Mouse (Mus musculus) R1 (cell line): ENCODE results near the gene Mfsd4a.
A peak's percentile ranks its signal among the peaks of the same experiment; 100 is the strongest.

Experiments
- DNase-seq: peaks from one replicate; pipeline ENCODE4 v3.0.0-alpha.2; 2018; ENCODE audit warnings: low read depth, low spot score

Gene Mfsd4a

DNA sequence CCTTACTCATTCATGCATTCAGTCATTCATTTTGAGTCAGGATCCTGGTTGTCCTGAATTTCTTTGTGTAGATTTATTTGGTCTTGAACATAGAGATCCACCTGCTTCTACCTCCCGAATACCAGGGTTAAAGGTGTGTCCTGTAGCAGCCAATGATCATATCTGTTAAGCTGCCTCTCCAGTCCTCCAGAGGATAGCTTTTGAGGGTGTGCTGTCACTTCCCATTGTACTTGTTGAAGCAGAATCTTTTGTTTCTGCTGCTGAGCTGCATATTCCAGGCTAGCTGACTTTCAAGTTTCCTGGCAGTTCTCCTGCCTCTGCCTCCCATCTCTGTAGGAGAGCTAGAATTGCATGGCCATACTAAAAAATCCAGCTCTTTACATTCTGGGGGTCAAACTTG, 51.2 kb downstream of the Mfsd4a start:
- peak; percentile 79 for DNase-seq

DNA sequence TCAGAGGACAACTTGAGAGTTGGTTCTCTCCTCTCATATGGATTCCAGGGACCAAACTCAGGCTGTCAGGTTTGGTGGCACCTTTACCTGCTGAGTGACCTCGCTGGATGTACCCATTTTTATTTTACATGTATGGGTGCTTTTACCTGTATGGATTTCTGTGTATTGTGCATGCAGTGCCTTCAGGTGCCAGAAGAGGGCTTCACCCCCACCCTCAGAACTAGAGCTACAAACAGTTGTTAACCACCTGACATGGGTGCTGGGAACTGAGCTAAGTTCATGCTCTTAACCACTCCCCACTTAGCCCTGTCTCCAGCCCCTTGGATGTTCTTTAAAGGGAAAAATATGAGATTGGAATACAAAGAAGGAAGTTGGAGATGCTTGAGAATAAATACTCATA, 53.1 kb downstream of the Mfsd4a start:
- peak; percentile 68 for DNase-seq

DNA sequence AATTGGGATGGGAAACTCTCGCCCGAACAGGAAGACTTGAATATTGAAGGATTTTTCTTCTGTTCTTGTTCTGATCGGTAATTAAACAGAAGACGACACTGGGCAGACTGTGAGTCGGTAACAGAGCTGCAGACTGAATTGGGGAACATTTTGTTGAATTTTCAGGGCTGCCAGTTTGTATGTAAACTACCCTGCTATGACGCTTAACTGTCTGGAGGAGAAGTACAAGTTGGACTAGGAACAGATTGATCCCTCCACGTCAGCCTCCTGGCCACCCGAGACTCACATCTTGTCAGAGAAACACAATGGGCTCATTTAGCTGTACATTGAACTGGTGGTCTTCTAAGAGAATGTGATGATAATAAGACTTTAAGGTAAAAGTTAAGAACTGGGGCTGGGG, 55.0 kb downstream of the Mfsd4a start:
- no peak for DNase-seq

DNA sequence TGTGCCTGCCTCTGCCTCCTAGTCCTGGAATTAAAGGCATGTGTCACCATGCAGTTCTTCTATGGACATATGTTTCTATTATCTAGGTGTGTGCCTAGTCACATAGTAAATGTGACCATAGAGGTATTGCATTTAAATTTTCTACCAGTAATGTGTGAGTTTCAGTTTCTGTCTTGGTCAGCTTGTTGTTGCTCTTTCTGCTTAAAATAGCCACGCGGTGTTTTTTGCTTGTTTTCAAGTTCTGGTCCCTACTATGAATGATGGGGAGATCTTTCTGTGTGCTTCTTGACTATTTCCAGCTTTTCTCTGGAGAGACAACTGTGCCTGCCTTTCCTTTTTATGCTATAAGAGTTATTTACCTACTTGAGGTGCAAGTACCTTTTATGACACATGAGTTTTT, 56.1 kb downstream of the Mfsd4a start:
- DNase-seq, result no peak

DNA sequence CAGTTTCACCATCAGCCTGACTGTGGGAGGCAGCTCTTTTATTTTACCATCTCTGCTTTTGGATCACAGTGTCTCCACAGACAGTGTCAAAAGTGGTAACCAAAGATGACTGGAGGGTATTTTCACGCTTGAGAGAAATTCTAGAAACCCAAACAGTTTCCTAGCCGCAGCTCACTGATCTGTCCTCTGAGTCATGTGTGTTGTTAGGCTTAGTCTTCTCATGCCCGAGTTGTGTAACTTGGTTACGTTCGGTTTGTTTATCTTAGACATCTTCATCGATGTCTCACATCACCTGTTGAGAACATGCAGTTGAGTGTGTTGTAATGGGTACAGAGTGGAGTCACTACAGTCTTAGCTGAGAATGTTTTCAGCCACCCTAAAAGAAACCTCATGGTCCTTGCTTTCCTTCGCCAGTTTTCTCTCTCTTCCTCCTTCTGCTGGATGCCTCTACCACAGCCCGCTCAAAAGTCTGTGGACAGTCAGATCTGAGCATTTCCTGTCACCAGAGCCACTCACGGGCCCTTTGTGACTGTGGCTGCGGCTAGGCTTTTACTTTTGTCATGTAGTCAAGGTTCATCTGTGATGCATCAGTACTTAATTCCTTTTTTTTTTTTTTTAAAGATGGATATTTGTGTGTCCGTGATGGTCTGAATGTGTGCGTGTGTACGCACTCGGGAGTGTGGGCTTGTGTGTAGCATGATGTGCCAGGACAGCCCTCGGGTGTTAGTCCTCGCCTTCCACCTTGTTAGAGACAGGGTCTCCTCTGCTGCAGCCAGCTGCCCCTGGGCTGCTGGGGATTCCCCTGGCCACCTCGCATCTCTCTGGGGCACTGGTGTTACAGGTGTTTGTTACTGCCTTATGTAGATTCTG, 57.0 kb downstream of the Mfsd4a start:
- no peak for DNase-seq

DNA sequence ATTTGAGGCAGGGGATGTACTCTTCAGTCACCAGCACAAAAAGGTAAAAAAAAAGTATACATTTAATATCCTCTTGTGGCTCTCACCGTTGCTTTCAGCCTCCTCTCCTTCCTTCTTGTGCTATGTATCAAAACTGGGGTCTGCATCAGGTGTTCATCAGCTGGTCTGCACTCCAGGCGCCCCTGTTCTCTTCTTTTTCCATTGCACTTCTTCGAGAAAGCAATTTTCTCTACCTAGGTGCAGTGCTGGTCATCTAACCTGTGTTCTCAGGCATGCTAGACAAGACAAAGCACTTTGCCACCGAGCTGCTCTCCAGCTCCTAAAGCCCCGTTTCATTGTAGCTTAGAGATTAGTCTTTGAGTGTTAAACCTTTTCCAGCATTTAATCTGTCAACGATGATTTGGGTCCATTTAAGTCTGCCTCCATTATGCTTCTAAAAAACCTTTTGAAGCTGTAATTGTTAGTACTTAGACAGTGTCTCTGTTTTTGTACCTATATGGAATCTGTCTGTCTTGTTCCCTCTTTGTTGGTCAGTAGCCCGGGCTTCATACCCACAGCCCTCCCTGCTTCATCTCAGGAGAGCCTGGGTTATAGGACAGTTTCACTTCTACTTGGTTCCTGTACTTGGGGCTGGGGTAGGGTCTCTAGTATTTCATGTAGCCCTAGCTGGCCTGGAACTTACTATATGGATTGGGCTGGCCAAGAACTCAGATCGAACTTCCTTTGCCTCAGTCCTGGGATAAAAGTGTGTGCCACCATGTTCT, 58.8 kb downstream of the Mfsd4a start:
- no peak for DNase-seq

DNA sequence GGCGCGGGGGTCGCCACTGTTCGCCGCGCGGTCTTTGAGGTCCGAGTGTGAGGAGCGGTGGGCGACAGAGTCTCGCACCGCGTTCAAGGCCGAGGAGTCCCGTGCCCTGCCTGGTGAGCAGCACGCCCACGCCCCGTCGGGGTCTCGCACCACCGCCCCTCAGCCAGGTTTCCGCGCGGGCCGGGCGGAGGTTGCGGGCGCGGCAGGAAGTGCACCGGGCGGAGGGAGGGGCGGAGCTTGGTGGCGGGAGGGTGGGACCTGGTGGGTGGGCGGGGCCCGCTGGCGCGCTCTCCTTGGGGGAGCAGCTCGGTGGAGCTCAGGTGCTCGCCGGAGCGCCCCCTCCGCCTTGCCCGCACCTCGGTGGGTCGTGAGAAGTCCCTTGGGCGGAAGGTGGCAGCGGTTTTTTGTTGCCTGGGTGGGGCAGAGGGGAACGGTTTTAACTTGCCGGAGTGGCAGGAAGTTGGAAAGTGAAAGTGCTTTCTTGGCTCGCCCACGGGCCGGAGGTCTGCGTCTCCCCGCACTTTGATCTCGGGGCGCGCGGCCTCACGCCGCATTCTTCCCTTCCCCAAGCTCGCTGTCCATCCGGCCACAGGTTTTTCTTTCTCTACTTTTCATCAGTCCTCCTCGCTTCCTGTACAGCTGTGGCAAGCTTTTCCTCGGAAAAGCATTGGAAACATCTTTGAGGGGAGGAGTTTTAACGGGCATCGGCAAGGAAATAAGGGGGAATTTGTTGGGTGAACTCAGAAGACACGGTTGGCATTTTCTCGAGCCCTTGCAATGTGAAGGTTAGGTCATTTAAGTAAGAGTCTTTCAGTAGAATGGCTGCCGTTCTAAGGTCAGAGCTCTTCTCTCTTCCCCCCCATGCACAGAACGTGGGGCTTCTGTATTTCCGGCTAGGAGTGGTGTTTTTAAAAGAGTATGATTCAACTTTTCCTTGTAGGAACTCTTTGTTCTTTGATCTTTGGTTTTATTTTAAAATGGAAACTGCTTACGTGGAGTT, 59.7 kb downstream of the Mfsd4a start:
- DNase-seq, result peak; percentile 85

DNA sequence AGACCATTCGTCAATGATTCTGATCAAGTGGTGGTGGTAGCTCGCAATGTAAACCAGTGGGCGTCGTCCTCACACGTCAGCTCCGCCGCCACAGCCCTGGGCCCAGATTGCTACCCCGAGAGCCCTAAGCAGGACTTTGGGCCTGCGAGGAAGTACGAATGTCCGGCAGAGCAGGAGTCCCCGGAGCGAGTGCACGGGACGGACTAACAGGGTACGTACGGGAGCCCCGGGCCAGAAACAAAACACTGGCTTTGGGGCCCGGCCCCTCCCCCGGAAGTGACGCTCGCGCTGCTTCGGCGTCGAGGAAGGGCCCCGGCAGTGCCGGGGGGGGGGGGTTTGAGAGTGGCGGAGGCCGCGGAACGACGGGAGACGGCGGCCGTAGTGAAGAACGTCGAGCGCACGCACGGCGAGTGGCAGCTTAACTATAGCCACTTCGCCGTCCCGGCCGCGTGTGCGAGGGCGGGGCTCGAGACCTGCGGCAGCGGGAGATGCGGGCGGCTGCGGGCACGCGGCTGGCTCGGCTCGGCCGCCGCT, 60.5 kb downstream of the Mfsd4a start, which contains the start of gene Elk4:
TSS of gene Elk4 (plus strand) at position 326 of the 534 bp plus-strand sequence.
- DNase-seq, result peak; percentile 87

DNA sequence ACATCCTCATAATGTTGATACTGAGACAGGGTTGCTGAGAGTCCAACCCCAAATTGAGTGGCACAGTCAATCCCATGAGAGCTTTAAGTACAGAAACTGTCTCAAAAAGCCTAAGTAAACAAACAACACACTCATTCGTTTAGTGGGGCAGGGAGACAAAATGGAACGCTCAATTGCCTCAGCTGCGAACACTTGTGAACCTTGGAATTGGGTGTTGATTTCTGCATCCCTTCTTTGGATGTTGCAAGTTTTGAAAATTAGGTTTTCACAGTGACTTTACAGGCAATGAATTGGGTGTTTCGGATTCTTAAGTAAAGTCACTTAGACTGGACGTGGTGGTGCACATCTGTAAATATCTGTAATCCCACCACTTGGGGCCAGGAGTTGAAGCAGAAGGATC, 61.1 kb downstream of the Mfsd4a start:
- DNase-seq, result no peak

DNA sequence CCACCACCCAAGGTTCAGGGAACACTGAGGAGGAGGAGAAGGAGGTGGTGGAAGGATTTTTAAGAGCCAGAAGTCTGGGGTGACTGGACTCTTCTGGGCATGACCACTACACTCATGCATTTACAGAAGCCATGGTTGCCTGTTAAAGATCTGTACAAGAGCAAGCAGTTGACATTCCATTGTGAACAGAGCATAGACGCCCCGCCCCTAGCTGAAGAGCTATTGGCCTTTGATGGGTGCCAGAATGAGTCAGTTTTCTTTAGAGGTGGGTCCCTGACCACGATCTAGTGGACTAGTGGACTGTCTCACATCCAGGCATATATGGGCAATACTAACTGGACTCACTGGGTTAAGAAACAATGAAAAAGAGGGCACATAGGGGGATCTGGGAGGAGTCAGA, 61.8 kb downstream of the Mfsd4a start:
- no peak for DNase-seq

DNA sequence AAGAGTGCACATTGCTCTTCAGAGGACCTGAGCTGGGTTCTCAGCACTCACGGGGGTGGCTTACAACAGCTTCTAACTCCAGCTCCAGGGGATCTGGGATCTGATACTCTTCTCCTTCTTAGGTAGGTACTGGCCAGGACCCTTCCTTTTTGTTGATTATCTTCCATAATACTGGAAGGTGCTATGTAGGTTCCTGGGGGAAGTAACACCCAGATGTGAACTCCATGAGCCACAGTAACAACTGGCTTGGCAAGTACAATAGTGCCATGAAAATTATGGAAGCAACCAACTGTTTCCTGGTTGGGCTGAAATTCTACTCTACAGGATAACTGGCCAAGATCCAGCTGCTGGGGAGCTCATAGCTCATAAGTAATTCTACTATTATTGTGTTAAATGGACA, 62.4 kb downstream of the Mfsd4a start:
- DNase-seq, result no peak

DNA sequence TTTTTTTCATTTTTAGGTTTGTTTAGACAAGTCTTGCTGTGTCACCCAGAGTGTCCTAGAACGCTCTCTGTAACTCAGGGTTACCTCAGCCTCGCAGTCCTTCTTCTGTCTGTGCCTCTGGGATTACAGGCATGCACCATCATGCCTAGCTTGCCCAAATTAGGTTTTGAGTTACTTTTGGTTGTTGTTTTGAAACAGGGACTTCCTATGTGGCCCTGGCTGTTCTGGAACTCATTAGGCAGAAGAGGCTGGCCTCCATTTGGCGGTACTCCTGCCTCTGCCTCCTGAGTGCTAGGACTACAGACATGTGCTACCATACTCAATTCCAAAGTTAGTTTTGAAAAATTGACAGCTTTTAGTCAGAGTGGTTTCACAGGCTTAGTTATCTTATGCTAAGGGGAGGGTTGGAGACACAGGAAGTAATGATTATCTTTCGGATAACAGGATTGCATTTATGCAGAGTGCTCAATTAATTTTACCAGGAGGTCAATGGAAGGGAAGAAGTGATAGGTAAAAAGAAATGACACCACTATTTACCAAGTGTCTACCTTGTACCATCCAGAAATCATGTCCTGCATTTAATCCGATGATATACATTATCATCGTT, 63.2 kb downstream of the Mfsd4a start:
- DNase-seq, result no peak

DNA sequence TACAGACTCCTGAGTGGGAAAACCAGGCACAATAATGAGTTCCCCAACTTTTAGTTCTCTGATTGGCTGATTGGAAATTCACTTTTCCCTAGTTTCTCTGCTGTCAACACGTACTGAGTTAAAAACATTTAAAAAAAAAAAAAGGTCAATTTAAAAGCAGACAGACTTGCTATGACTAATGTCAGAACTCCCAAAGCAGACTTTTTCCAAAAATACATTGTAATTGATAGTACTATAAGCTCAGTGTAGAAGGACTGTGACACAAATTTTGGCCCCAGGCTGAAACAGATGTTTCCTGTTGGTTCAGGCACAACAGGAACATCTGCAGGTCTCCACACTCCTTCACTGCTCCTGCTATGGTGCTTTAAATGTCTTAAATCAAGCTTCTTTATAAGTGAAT, 64.0 kb downstream of the Mfsd4a start:
- no peak for DNase-seq

DNA sequence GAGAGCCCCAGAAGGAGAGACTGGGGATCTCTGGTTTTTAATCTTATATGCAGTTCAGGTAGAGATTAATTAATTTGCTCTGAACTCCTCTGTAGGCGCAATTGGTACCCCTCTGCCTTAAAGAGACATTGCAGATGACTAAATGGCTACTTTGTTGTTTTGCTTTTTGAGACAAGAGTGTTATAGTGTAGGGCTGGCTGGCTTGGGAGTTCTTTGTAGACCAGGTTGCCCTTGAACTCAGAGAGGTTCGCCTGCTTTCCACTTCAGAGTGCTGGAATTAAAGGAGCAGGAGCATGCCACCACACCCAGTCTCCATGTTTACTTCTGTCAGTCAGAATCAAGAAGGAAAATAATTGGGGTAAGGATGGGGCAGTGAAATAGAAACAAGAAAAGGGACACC, 64.8 kb downstream of the Mfsd4a start:
- DNase-seq, result no peak

DNA sequence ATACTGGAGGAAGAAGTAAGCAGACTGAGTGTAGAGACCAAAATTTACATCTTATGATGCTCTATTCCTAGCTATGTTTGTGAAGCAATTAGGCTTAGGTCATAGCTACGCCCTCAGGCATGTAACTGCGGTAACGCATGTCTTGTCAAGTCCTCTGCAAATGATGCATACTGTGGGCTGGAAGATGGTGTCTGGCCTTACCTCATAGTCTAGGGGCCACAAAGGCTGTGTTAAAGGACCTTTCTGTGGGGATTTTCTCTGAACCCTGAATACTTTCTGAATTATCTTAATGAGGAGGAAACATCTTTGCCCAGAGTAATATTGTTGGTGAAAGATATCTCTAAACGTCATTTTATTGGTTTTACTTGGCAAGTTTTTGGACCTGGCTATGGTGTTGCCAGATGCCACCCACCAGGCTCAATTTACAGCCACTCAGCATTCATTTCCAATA, 66.0 kb downstream of the Mfsd4a start:
- DNase-seq, result no peak

DNA sequence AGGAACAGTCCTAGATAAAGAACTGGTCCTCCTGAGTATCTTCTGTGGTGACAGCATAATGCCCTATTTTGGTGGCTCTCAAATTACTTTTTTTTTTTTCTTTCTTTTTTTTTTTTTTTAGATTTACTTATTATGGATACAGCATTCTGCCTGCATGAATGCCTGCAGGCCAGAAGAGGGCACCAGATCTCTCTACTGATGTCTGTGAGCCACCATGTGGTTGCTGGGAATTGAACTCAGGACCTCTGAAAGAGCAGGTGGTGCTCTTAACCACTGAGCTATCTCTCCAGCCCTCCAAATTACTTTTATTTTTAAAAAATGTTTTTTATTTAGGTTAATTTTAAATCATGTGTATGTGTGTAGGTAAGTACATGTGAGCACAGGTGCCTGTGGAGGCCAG, 67.4 kb downstream of the Mfsd4a start:
- peak; percentile 53 for DNase-seq

DNA sequence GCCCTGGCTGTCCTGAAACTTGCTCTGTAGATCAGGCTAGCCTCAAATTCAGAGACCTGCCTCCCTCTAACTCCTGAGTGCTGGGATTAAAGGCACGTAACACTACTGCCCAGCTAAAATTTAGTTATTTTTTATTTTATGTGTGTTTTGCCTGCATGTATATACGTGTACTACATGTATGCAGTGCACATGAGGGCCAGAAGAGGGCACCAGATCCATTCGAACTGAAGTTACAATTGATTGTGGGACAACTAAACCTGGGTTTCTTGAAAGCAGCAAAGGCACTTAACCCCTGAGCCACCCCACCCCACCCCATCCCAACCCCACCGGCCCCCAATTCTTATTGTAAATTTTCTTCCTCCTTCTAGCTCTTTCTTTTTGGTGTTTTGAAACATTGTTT, 72.8 kb downstream of the Mfsd4a start:
- DNase-seq, result peak; percentile 68

DNA sequence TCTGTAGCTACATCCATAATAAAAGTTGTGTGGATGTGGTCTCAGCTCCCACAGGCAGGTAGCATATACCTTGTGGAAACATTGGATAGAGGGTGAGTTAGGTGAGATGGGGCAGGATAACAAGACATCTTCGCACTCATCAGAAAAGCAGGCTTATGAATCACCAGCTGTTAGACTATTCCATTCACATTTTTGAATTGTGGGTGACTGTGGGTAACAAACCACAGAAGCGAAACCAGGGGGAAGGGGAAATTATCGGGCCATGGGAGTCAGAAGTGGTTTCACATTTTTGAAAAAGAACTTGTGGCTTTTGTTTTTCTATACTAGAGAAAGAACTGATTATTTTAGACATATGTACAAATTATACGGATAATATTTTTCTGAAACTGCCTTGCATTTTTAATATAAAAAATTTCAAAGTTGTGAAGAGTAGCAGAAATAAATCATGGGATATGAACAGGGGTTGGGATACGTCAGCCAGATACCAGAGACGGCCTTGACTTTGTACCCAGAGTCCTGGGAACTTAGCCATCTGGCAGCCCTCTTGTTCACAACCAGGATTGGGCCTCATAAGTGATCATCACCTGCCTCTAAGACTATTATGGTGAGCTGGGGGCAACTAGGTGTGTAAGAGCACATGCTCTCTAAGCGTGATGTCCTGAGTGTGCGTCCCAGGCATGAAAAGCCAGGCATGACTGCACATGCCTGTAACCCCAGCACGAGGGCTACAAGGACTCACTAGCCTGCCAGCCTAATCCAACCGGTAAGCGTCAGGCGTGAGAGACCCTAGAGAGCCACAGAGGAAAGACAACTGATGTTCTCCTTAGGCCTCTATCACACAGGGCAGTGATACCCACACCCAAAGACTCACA, 74.5 kb downstream of the Mfsd4a start:
- no peak for DNase-seq

DNA sequence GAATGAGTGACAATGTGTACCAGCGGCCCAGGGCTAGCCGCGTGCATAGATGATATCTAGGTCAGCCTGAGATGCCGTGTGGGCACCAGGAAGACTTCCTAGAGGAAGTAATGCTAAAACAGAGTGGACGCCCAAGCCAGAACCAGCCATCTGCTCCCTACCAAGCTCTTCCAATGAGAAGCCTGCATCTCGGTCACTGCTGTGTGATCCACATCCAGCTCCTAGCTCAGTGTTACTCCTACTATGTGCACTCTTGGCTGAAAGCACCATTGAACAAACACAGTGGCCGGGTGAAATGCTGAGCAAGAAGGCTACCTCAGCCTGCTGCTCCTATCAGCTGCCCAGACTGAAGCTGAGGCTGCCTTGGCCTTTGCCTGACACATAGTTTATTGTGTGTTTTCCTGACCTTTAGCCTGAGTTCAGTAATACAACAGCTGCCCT, 75.3 kb downstream of the Mfsd4a start:
- DNase-seq, result no peak
